Mouse (Mus musculus) forelimb bud, embryonic 11.5 days (tissue): ENCODE measurements around the gene Tmc4.
"Not testable (repeated sequence)": the region's sequence is repeated elsewhere in the genome, so short reads cannot be mapped to it uniquely, and the experiment has no call there.

Source experiments
- DNase-seq: peaks from one replicate; pipeline ENCODE4 v3.0.0-alpha.2; 2012; ENCODE audit warnings: low read depth, low spot score

The Tmc4 gene

GRCm38 (mm10) chr7:3677342-3677741 lies at the start of gene Tmc4:
Gene Tmc4 (minus strand): TSS chr7:3677553.
- no peak for DNase-seq

- not testable (repeated sequence) for DNase-seq
These were observed 48.1 kb upstream of the Tmc4 start for GRCm38 (mm10) chr7:3725459-3725858.

GRCm38 (mm10) chr7:3720268-3720667 lies 42.9 kb upstream of the Tmc4 start, which contains the start of gene Pirb:
Gene Pirb (minus strand): TSS chr7:3720391.
- DNase-seq = not testable (repeated sequence)

- no peak for DNase-seq
These were observed 37.9 kb upstream of the Tmc4 start for GRCm38 (mm10) chr7:3715249-3715648.

GRCm38 (mm10) chr7:3712264-3712942 lies 35.0 kb upstream of the Tmc4 start:
- DNase-seq = no peak

- DNase-seq = no peak
These were observed 31.6 kb upstream of the Tmc4 start for GRCm38 (mm10) chr7:3709000-3709399.

- not testable (repeated sequence) for DNase-seq
These were observed 31.2 kb upstream of the Tmc4 start for GRCm38 (mm10) chr7:3708447-3708980.

GRCm38 (mm10) chr7:3707568-3708413 lies 30.4 kb upstream of the Tmc4 start:
- no peak for DNase-seq

- no peak for DNase-seq
These were observed 29.7 kb upstream of the Tmc4 start for GRCm38 (mm10) chr7:3707027-3707426.

- DNase-seq = no peak
These were observed 29.1 kb upstream of the Tmc4 start for GRCm38 (mm10) chr7:3706343-3706934.

- no peak for DNase-seq
These were observed 28.6 kb upstream of the Tmc4 start for GRCm38 (mm10) chr7:3705911-3706310.

GRCm38 (mm10) chr7:3705461-3705860 lies 28.1 kb upstream of the Tmc4 start:
- DNase-seq = not testable (repeated sequence)

GRCm38 (mm10) chr7:3704475-3704874 lies 27.1 kb upstream of the Tmc4 start:
- DNase-seq = no peak

- peak; percentile 99 for DNase-seq
These were observed 26.6 kb upstream of the Tmc4 start, which contains the start of gene Rps9 for GRCm38 (mm10) chr7:3703879-3704441. Gene Rps9 (plus strand): TSS chr7:3703993.

GRCm38 (mm10) chr7:3703148-3703878 lies 26.0 kb upstream of the Tmc4 start:
- DNase-seq = no peak

GRCm38 (mm10) chr7:3698471-3698870 lies 21.1 kb upstream of the Tmc4 start:
- DNase-seq = no peak

- not testable (repeated sequence) for DNase-seq
These were observed 17.6 kb upstream of the Tmc4 start for GRCm38 (mm10) chr7:3694949-3695305.

GRCm38 (mm10) chr7:3694076-3694948 lies 17.0 kb upstream of the Tmc4 start:
- DNase-seq = peak; percentile 89

- DNase-seq = no peak
These were observed 16.4 kb upstream of the Tmc4 start for GRCm38 (mm10) chr7:3693809-3694075.
